ENCODE assay signal across 8 mouse cellular contexts in genomic region chr2:180432042-180432668, GRCm38 (mm10). TPM values are rescaled to one million over a fixed set of nuclear protein-coding genes. Genes with fewer than 3 reads are reported as not detected.
DNase-seq lines count a peak whose midpoint lies in the region; ATAC-seq and TF ChIP-seq lines count a peak whose summit lies in the region.

No protein-coding gene starts in this region.

- H3K9ac ChIP-seq in heart, embryonic 15.5 days = no peak overlapping the region

- H3K4me3 ChIP-seq in embryonic facial prominence, embryonic 10.5 days = no peak overlapping the region
- H3K4me3 ChIP-seq in heart, embryonic 15.5 days = no peak overlapping the region
- H3K4me3 ChIP-seq in lung, adult 2 months (replicated peaks; ENCODE audit: extremely low read depth, low read depth, low read length) = no peak overlapping the region

- H3K4me2 ChIP-seq in heart, embryonic 15.5 days = no peak overlapping the region

- peak; percentile 67 to 74 for DNase-seq in CD8-positive naive resting alpha-beta T cell, adult 2 months (ENCODE audit: low read depth in 2 of 2, low spot score in 2 of 2)
- DNase-seq in adrenal gland, postnatal 14 days = peak; percentile 88
- peak; percentile 88 for DNase-seq in embryonic facial prominence, embryonic 10.5 days (ENCODE audit: low spot score)
- DNase-seq in layer of hippocampus, adult 11-12 months (ENCODE audit: low spot score) = peak; percentile 86
- peak; percentile 76 for DNase-seq in lung, adult 2 months
- DNase-seq in ovary, postnatal 36 days (ENCODE audit: low spot score) = peak; percentile 68
- peak; percentile 80 to 93 for DNase-seq in thymus, postnatal 10 days (ENCODE audit: low spot score in 2 of 2)

- no peaks in the 10 kb centered on the region for H3K36me3 ChIP-seq in embryonic facial prominence, embryonic 10.5 days (replicated peaks)
- H3K36me3 ChIP-seq in heart, embryonic 15.5 days = no peaks in the 10 kb centered on the region

- 20% methylated on average over 10 of the region's 10 CpGs for WGBS in embryonic facial prominence, embryonic 10.5 days
- WGBS in heart, embryonic 15.5 days = 19% methylated on average over 10 of the region's 10 CpGs
- WGBS in lung, adult 2 months = 18% methylated on average over 10 of the region's 10 CpGs

- no peaks in the 10 kb centered on the region for H3K9me3 ChIP-seq in embryonic facial prominence, embryonic 10.5 days
- H3K9me3 ChIP-seq in heart, embryonic 15.5 days (replicated peaks) = no peaks in the 10 kb centered on the region

- TF ChIP-seq POLR2A in lung, adult 2 months (IDR thresholded peaks at IDR 0.05; ENCODE audit: borderline replicate concordance, extremely low read depth, low read depth, low read length) = no peak

- H3K27ac ChIP-seq in embryonic facial prominence, embryonic 10.5 days (replicated peaks) = no peak overlapping the region
- H3K27ac ChIP-seq in heart, embryonic 15.5 days = no peak overlapping the region

- peaks cover 1% of the 10 kb centered on the region; the same call in 1 of the 2 replicates for H3K27me3 ChIP-seq in embryonic facial prominence, embryonic 10.5 days (replicated peaks; ENCODE audit: low read depth, poor library complexity, severe bottlenecking)
- H3K27me3 ChIP-seq in heart, embryonic 15.5 days = peaks cover 8% of the 10 kb centered on the region

- TF ChIP-seq CTCF in lung, adult 2 months (IDR thresholded peaks at IDR 0.05; ENCODE audit: insufficient read depth, low read length) = peak; percentile 73

- H3K4me1 ChIP-seq in embryonic facial prominence, embryonic 10.5 days = peaks cover 29% of the 10 kb centered on the region
- H3K4me1 ChIP-seq in heart, embryonic 15.5 days (replicated peaks) = peaks cover 15% of the 10 kb centered on the region
- H3K4me1 ChIP-seq in lung, adult 2 months (ENCODE audit: control insufficient read depth, insufficient read depth, low read length) = no peaks in the 10 kb centered on the region

- ATAC-seq in heart, embryonic 15.5 days (replicated peaks; ENCODE audit: insufficient number of reproducible peaks, insufficient read depth, low FRiP score, low read depth) = peak; percentile 40; the same call in 1 of the 2 replicates

RNA-seq across cellular contexts. Expression of gene Slco4a1, which starts 23.9 kb away (rescaled TPM):
- 7.0 and 7.1 TPM in 2 replicates for total RNA-seq in adrenal gland, postnatal 14 days (2021)
- 3.3 and 4.1 TPM in 2 replicates for polyA plus RNA-seq in embryonic facial prominence, embryonic 10.5 days (2016; fragmentation: Nextera tagmentation; extraction: Ambion mirVana)
- polyA plus RNA-seq in heart, embryonic 15.5 days (2015; fragmentation: Nextera tagmentation; extraction: Ambion mirVana) = 0.26 and 1.6 TPM in 2 replicates
- 4.9 and 6.2 TPM in 2 replicates for polyA plus RNA-seq in lung, adult 2 months (2012; rRNA removed)
